Mouse (Mus musculus): ENCODE results near the gene Inka2. TPM values are rescaled to one million over a fixed set of nuclear protein-coding genes. Genes with fewer than 3 reads are reported as not detected.

The Inka2 gene
- polyA plus RNA-seq, 1 experiment from 2014 or later = 9.2 TPM

- no peak overlapping the region for H3K4me3 ChIP-seq (replicated peaks)
- 90% methylated on average over 7 of the region's 7 CpGs for WGBS
- no peak for ATAC-seq (ENCODE audit: low FRiP score)
- H3K9me3 ChIP-seq (replicated peaks) = no peaks in the 10 kb centered on the region
- no peak overlapping the region for H3K4me2 ChIP-seq
- no peak overlapping the region for H3K27ac ChIP-seq (replicated peaks)
- H3K4me1 ChIP-seq = no peaks in the 10 kb centered on the region
- peaks cover 50% of the 10 kb centered on the region for H3K36me3 ChIP-seq
- no peaks in the 10 kb centered on the region for H3K27me3 ChIP-seq (replicated peaks)
- H3K9ac ChIP-seq (replicated peaks) = no peak overlapping the region
Measured at GRCm38 (mm10) chr3:105680346-105680745, 24.1 kb upstream of the Inka2 start.

DNA sequence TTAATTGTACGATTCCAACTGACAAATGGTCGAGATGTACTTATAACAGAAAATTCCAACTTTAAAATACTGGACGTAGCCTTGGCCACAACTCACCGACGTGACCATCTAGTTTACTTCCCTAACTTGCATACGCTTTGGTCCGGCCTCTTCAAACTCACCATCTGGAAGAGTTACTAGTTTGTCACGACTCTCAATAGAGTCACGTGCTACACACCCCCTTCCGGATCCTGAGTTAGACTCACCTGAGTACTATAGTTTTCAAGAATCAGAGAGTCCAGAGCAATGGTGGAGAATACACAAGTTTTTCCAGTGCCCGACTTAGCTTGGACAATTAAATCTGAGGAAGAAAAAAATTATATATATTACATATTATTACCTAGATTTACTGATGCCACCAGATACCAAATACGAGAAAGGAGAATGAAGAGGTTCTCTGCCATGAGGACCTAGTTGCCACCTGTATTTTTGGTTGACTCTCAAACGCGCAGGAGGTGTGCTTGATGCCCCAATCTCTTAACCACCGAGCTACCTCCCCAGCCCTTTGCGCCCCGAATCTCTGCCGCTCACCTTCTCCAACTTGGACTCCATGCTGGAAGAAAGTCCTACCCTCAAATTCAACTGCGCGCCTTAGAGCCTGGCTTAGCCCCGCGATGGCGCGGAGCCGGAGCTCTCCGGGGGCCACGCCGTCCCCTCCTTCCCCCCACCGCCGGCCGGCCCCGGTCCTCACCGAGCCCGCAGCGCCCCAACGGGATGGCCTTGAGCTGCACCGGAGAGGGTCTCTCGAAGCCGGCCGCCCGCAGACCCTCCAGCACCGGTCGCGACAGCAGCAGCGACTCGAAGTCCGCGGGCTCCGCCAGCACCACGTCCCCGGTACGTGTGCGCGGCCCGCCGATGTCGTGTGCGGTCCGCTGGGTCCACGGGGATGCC, 17.7 kb upstream of the Inka2 start:
- Histone ChIP-seq H3K4me3 (replicated peaks) (peak overlapping the region; percentile 90), H3K9ac (replicated peaks) (peak overlapping the region; percentile 91), H3K9me3 (replicated peaks) (no peaks in the 10 kb centered on the region), H3K36me3 (peaks cover 15% of the 10 kb centered on the region), H3K27ac (replicated peaks) (peak overlapping the region; percentile 85), H3K4me2 (peak overlapping the region; percentile 80), H3K27me3 (replicated peaks) (0 out of 2 replicates have a peak, but pooled peaks cover 4% of the 10 kb centered on the region), H3K4me1 (peaks cover 14% of the 10 kb centered on the region)
- 9% methylated on average over 60 of the region's 60 CpGs for WGBS
- ATAC-seq (ENCODE audit: low FRiP score) = peak; percentile 82

GRCm38 (mm10) chr3:105687324-105688060, 16.9 kb upstream of the Inka2 start, which contains the start of gene Ddx20:
Gene Ddx20 (minus strand): TSS chr3:105687574.
- Histone ChIP-seq H3K27me3 (replicated peaks) (0 out of 2 replicates have a peak, but pooled peaks cover 4% of the 10 kb centered on the region), H3K4me2 (peak within 1 kb of the TSS; percentile 80), H3K4me1 (peaks cover 14% of the 10 kb centered on the region), H3K9ac (replicated peaks) (peak within 1 kb of the TSS; percentile 91), H3K9me3 (replicated peaks) (no peaks in the 10 kb centered on the region), H3K4me3 (replicated peaks) (peak within 1 kb of the TSS; percentile 90), H3K27ac (replicated peaks) (peak within 1 kb of the TSS; percentile 88), H3K36me3 (peaks cover 12% of the 10 kb centered on the region)
- under 1% methylated on average over 69 of the region's 72 CpGs for WGBS
- ATAC-seq (ENCODE audit: low FRiP score) = peak; percentile 97

DNA sequence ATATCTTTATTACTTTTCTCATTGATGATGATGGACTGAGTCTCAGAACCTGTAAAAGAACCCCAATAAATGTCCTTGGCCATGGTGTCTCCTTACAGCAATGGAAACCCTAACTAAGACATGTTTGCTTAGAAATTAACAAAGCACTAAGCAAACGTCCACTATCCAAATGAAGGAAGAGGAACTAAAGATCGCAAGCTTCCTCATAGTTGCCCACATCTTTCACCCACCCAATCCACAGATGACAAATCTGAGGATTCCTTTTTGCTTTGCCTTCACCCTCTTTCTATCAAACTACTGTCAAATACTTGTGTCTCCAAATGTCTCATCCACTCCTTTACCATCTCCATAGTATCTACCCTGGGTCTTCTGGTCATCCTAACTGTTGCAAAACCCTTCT, 15.9 kb upstream of the Inka2 start:
- H3K4me3 ChIP-seq (replicated peaks) = no peak overlapping the region
- H3K9ac ChIP-seq (replicated peaks) = no peak overlapping the region
- H3K9me3 ChIP-seq (replicated peaks) = no peaks in the 10 kb centered on the region
- 86% methylated on average over 2 of the region's 2 CpGs for WGBS
- H3K4me2 ChIP-seq = no peak overlapping the region
- ATAC-seq (ENCODE audit: low FRiP score) = no peak
- H3K27ac ChIP-seq (replicated peaks) = no peak overlapping the region
- peaks cover 4% of the 10 kb centered on the region for H3K36me3 ChIP-seq
- H3K4me1 ChIP-seq = peaks cover 14% of the 10 kb centered on the region
- 0 out of 2 replicates have a peak, but pooled peaks cover 6% of the 10 kb centered on the region for H3K27me3 ChIP-seq (replicated peaks)

- Histone ChIP-seq H3K27me3 (replicated peaks) (0 out of 2 replicates have a peak, but pooled peaks cover 8% of the 10 kb centered on the region), H3K9ac (replicated peaks) (no peak overlapping the region), H3K9me3 (replicated peaks) (no peaks in the 10 kb centered on the region), H3K4me2 (no peak overlapping the region), H3K4me3 (replicated peaks) (no peak overlapping the region), H3K4me1 (peaks cover 19% of the 10 kb centered on the region), H3K27ac (replicated peaks) (no peak overlapping the region), H3K36me3 (no peaks in the 10 kb centered on the region)
- 81% methylated on average over 14 of the region's 14 CpGs for WGBS
- no peak for ATAC-seq (ENCODE audit: low FRiP score)
Measured at GRCm38 (mm10) chr3:105693327-105694080, 10.9 kb upstream of the Inka2 start.

DNA sequence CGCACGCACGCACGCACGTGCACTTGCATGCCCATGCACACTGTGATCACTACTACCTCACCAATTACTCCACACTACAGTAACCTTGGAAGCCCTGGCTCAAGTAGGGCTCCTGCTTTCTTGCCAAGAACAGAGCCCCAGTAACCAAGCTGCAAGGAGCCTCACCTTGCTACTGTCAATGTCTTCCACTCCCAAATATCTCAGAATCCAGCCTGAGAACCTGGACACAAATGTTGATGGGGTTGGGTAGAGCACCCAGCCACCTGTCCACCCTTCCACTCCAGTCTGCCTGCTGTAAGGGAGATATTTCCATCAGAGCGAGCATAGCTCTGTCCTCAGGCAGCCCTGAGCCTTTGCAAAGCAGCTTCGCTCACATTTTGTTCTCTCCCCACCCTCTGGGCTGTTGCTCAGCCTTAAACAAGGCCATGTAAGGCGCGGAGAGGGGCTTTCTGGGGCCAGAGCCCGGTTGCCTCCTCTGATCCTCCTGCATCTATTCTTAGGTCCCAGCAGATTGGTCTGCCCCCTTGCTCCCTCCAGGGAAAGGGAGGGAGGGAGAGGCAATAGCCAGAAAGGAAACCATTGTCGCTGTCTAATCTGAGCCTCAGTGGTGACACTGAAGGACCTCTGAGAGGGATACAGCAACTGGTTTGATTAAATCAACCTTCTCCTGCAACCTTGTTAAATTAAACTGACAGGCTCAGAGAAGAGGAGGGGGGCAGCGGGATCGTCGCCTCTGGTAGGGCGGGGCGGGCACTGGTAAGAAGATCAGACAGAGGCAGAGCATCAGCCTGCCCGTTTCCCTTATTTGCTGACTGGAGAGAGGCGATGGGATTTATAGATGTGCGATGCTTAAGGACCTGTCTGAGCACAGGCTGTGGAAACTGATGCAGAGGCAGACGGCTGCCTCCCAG, 8.7 kb upstream of the Inka2 start:
- WGBS = 31% methylated on average over 20 of the region's 20 CpGs
- Histone ChIP-seq H3K36me3 (no peaks in the 10 kb centered on the region), H3K27me3 (replicated peaks) (0 out of 2 replicates have a peak, but pooled peaks cover 4% of the 10 kb centered on the region), H3K9ac (replicated peaks) (peak overlapping the region; percentile 3; the same call in 1 of the 2 replicates), H3K4me3 (replicated peaks) (no peak overlapping the region), H3K4me2 (peak overlapping the region; percentile 34), H3K27ac (replicated peaks) (peak overlapping the region; percentile 1; the same call in 1 of the 2 replicates), H3K9me3 (replicated peaks) (no peaks in the 10 kb centered on the region), H3K4me1 (peaks cover 19% of the 10 kb centered on the region)
- peak; percentile 36 for ATAC-seq (ENCODE audit: low FRiP score)

DNA sequence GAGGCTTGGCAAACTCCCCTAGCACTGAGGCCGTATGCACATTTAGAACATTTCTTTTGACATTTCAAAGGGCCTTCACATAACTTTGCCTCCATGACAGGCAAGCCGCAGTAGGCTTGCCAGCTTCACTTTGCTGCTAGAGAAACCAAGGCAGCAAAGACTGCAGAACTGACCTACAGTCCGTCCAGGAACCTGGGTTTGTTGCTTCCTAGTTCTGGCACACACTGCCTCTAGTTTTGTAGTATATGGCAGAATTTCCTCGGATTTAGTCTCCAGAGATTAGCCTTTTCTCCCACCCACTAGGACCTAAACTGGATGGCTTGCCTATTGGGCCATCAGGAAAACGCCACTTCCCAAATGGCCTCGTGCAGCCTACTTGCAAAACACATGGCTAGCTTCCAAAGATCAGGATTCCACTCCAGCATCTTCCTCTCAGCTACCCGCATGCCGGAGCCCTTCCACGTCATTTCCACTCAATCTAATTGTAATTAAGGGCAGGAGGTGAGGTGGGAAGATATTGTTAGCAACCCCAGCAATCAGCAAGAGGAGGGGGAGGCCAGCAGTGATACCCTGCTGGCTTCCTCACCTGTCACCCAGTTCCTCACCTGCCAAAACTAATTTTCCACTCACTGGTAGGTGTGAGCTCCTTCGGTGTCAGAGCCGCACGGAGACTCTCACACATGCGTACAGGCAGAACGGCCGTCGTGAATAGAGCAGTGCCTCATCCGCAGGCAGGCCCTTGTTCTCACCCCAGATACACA, 7.8 kb upstream of the Inka2 start:
- Histone ChIP-seq H3K4me2 (peak overlapping the region; percentile 34), H3K4me1 (peaks cover 19% of the 10 kb centered on the region), H3K36me3 (no peaks in the 10 kb centered on the region), H3K27ac (replicated peaks) (no peak overlapping the region), H3K9me3 (replicated peaks) (no peaks in the 10 kb centered on the region), H3K4me3 (replicated peaks) (no peak overlapping the region), H3K9ac (replicated peaks) (0 out of 2 replicates have a peak overlapping the region, but pooled peaks have one; percentile 3), H3K27me3 (replicated peaks) (0 out of 2 replicates have a peak, but pooled peaks cover 4% of the 10 kb centered on the region)
- WGBS = 62% methylated on average over 17 of the region's 17 CpGs
- no peak for ATAC-seq (ENCODE audit: low FRiP score)

DNA sequence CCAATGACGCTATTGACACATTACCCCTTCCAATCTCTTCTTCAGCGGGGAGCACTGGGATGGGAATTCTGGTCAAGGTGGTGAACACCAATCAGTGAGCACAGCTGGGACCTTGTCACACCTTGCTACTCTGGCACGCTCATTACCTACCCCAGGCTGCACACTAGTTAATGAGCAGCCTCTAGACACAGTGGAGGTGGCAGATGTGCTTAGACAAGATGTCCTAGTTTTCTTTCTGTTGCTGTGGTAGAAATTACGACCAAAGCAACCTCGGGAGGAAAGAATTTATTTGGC, 7.3 kb upstream of the Inka2 start:
- no peak overlapping the region for H3K9ac ChIP-seq (replicated peaks)
- H3K36me3 ChIP-seq = no peaks in the 10 kb centered on the region
- peaks cover 19% of the 10 kb centered on the region for H3K4me1 ChIP-seq
- H3K4me2 ChIP-seq = no peak overlapping the region
- no peaks in the 10 kb centered on the region for H3K9me3 ChIP-seq (replicated peaks)
- ATAC-seq (ENCODE audit: low FRiP score) = no peak
- 70% methylated on average over 5 of the region's 5 CpGs for WGBS
- no peak overlapping the region for H3K27ac ChIP-seq (replicated peaks)
- 0 out of 2 replicates have a peak, but pooled peaks cover 4% of the 10 kb centered on the region for H3K27me3 ChIP-seq (replicated peaks)
- H3K4me3 ChIP-seq (replicated peaks) = no peak overlapping the region

DNA sequence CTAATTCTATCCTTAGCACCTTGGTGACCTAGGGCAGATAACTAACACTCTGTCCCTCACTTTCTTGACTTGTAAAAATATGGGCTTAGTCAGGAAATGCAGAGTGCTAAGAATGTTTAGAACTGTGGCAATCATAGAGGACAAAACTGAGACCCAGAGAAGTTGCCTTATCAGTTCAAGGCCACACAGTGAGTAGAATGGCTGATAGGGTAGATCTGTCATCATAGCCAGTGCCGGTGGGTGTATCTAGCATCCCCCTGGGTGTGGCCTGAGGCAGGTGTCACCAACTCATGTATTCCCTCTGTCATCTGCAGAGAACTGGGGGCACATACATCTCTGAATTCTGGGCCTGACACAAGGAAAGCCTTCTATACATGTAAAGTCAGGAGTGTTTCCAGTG, 6.1 kb upstream of the Inka2 start:
- no peaks in the 10 kb centered on the region for H3K36me3 ChIP-seq
- no peaks in the 10 kb centered on the region for H3K9me3 ChIP-seq (replicated peaks)
- no peak overlapping the region for H3K9ac ChIP-seq (replicated peaks)
- H3K27ac ChIP-seq (replicated peaks) = no peak overlapping the region
- H3K27me3 ChIP-seq (replicated peaks) = peaks cover 16% of the 10 kb centered on the region; the same call in 1 of the 2 replicates
- WGBS = 94% methylated on average over 1 of the region's 1 CpGs
- H3K4me1 ChIP-seq = peaks cover 19% of the 10 kb centered on the region
- H3K4me2 ChIP-seq = no peak overlapping the region
- ATAC-seq (ENCODE audit: low FRiP score) = no peak
- no peak overlapping the region for H3K4me3 ChIP-seq (replicated peaks)

All from neural tube, embryonic 15.5 days (tissue).